Mouse (Mus musculus) embryonic facial prominence, embryonic 12.5 days (tissue): ENCODE results near the gene Spata31d1b. TPM values are rescaled to one million over a fixed set of nuclear protein-coding genes. Genes with fewer than 3 reads are reported as not detected.
"Not testable (repeated sequence)": the region's sequence is repeated elsewhere in the genome, so short reads cannot be mapped to it uniquely, and the experiment has no call there.

ENCODE experiments used
- ATAC-seq: fragments of 200-750 bp; cut with Nextera tagmentation; 2 replicates; pipeline ENCODE4 v1.8.0; 2017; ENCODE audit not compliant: insufficient number of reproducible peaks, insufficient read depth, low FRiP score, low TSS enrichment
- H3K27ac ChIP-seq: fragments of 300-500 bp; sonication (generic); 2 replicates; pipeline ENCODE4 v1.5.1; 2016; ENCODE audit warnings: mild to moderate bottlenecking
- H3K27me3 ChIP-seq: fragments of 300-500 bp; sonication (generic); 2 replicates; pipeline ENCODE4 v1.6.1; 2016; ENCODE audit warnings: mild to moderate bottlenecking, moderate library complexity
- H3K36me3 ChIP-seq: fragments of 300-500 bp; sonication (generic); 2 replicates; pipeline ENCODE4 v1.6.1; 2016; ENCODE audit warnings: mild to moderate bottlenecking
- H3K4me1 ChIP-seq: fragments of 300-500 bp; sonication (generic); 2 replicates; pipeline ENCODE4 v1.6.1; 2016
- H3K4me2 ChIP-seq: fragments of 300-500 bp; sonication (generic); replicated peaks from 2 replicates; pipeline ENCODE4 v1.6.1; 2016; ENCODE audit warnings: mild to moderate bottlenecking, moderate library complexity
- H3K4me3 ChIP-seq: fragments of 300-500 bp; sonication (generic); 2 replicates; pipeline ENCODE4 v1.5.1; 2016; ENCODE audit warnings: mild to moderate bottlenecking
- H3K9ac ChIP-seq: fragments of 300-500 bp; sonication (generic); 2 replicates; pipeline ENCODE4 v1.6.1; 2016; ENCODE audit warnings: mild to moderate bottlenecking, moderate library complexity
- H3K9me3 ChIP-seq: fragments of 300-500 bp; sonication (generic); 2 replicates; pipeline ENCODE4 v1.6.1; 2016; ENCODE audit warnings: mild to moderate bottlenecking, moderate library complexity
- WGBS: fragments of 180-500 bp; shearing (Covaris S2); methylation state at CpG from one replicate; pipeline ENCODE4 v1.1.7; 2016; 5-methylcytosine and 5-hydroxymethylcytosine counted together
- polyA plus RNA-seq: library from polyadenylated mRNA; unstranded; fragments of >200 nt; fragmentation: Nextera tagmentation; extraction: Ambion mirVana; gene quantifications from 2 replicates; pipeline ENCODE4 v1.2.1, GENCODE M21; 2016

The Spata31d1b gene
- polyA plus RNA-seq, 1 experiment from 2014 or later, result not detected

- ATAC-seq, result no peak
- H3K4me2 ChIP-seq, result no peak within 1 kb of the TSS
- 40% methylated on average over 7 of the region's 7 CpGs for WGBS
Observed at GRCm38 (mm10) chr13:59731652-59732051, 19.6 kb downstream of the Spata31d1b start, which contains the start of gene Spata31d1d. TSS of gene Spata31d1d (minus strand) at chr13:59731752.

GRCm38 (mm10) chr13:59733936-59734335 is 21.9 kb downstream of the Spata31d1b start:
- no peak for ATAC-seq
- Histone ChIP-seq H3K4me2 (no peak overlapping the region), H3K9me3 (no peaks in the 10 kb centered on the region), H3K4me1 (no peaks in the 10 kb centered on the region), H3K36me3 (no peaks in the 10 kb centered on the region), H3K27ac (no peak overlapping the region), H3K4me3 (no peak overlapping the region), H3K27me3 (no peaks in the 10 kb centered on the region), H3K9ac (no peak overlapping the region)
- WGBS, result 73% methylated on average over 4 of the region's 4 CpGs

More at GRCm38 (mm10) chr13:59731652-59732051, 19.6 kb downstream of the Spata31d1b start, which contains the start of gene Spata31d1d:
- H3K27me3 ChIP-seq, result 0 out of 2 replicates have a peak, but pooled peaks cover 3% of the 10 kb centered on the region
- no peaks in the 10 kb centered on the region for H3K9me3 ChIP-seq
- H3K4me3 ChIP-seq, result no peak within 1 kb of the TSS
- no peaks in the 10 kb centered on the region for H3K36me3 ChIP-seq
- H3K4me1 ChIP-seq, result no peaks in the 10 kb centered on the region
- no peak within 1 kb of the TSS for H3K27ac ChIP-seq
- no peak within 1 kb of the TSS for H3K9ac ChIP-seq

- H3K27me3 ChIP-seq, H3K9me3 ChIP-seq, H3K4me1 ChIP-seq, H3K4me3 ChIP-seq, ATAC-seq, H3K4me2 ChIP-seq, H3K36me3 ChIP-seq, H3K27ac ChIP-seq, H3K9ac ChIP-seq: not testable (repeated sequence)
- WGBS, result 34% methylated on average over 6 of the region's 6 CpGs
Observed at GRCm38 (mm10) chr13:59734347-59734746, 22.3 kb downstream of the Spata31d1b start.

DNA sequence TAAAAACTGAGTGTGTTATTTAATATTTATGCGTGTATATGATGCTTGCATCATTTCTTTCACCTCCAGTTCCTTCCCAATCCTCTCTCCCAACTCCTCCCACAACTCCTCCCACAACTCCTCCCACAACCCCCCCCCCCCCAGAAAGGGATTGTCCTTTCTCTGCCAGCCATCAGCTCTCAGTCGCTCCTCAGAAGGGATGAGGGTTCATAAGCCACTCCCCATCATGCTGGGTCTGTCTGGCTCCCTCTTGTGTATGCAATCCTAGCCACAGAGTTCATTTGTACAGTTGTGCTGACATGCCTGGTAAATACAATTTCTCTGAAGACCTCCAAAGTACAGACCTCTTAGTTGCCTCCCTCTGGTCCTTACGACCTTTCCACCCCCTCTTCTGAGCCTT is 23.1 kb downstream of the Spata31d1b start:
- Histone ChIP-seq H3K27me3 (no peaks in the 10 kb centered on the region), H3K4me2 (no peak overlapping the region), H3K9me3 (no peaks in the 10 kb centered on the region), H3K27ac (no peak overlapping the region), H3K36me3 (no peaks in the 10 kb centered on the region), H3K4me3 (no peak overlapping the region), H3K4me1 (no peaks in the 10 kb centered on the region), H3K9ac (no peak overlapping the region)
- 25% methylated on average over 3 of the region's 3 CpGs for WGBS
- no peak for ATAC-seq

DNA sequence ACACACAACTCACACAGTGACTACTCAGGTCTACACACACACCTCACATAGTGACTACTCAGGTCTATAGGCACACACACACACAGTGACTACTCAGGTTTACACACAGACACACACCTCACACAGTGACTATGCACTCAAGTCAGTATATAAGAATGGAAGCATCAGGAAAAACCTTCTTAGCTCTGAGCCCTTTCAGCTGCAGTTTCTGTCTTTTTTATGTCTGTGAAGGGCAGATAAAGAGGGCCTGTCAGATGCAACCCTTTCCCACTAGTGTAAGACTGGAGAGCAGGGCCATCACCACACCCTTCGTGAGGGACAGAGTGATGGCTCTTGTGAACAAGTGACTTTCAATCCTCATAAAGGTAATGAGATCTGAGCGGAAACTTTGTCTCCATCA is 26.4 kb downstream of the Spata31d1b start:
- H3K4me2 ChIP-seq, result no peak overlapping the region
- ATAC-seq, result no peak
- no peak overlapping the region for H3K9ac ChIP-seq
- no peaks in the 10 kb centered on the region for H3K9me3 ChIP-seq
- 84% methylated on average over 2 of the region's 2 CpGs for WGBS
- H3K4me3 ChIP-seq, result no peak overlapping the region
- no peaks in the 10 kb centered on the region for H3K4me1 ChIP-seq
- H3K27me3 ChIP-seq, result no peaks in the 10 kb centered on the region
- no peaks in the 10 kb centered on the region for H3K36me3 ChIP-seq
- H3K27ac ChIP-seq, result no peak overlapping the region

DNA sequence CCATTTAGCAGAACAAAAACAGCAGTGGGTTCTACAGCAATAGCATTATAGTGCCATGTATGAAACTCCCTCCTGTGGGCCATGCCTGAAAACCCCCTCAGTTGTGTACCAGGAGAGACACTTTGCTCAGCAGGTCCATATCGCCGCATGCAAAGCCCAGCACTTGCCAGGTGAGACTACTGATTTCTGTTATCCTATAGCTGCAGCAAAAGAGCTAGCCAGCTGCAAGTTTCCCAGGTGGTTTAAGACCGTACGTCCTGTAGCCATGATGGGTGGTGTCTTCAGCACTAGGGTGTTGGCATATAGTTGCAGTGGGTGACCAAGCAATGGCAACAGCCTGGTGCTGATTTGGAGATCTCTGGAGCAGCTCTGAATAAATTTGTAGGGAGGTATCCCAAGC is 27.3 kb downstream of the Spata31d1b start:
- Histone ChIP-seq H3K4me2 (no peak overlapping the region), H3K4me3 (no peak overlapping the region), H3K27me3 (no peaks in the 10 kb centered on the region), H3K4me1 (no peaks in the 10 kb centered on the region), H3K9me3 (no peaks in the 10 kb centered on the region), H3K36me3 (no peaks in the 10 kb centered on the region), H3K27ac (no peak overlapping the region), H3K9ac (no peak overlapping the region)
- 91% methylated on average over 4 of the region's 4 CpGs for WGBS
- ATAC-seq, result no peak

GRCm38 (mm10) chr13:59741096-59741495 is 29.0 kb downstream of the Spata31d1b start:
- Histone ChIP-seq H3K4me2 (no peak overlapping the region), H3K9me3 (no peaks in the 10 kb centered on the region), H3K27me3 (no peaks in the 10 kb centered on the region), H3K9ac (no peak overlapping the region), H3K4me3 (no peak overlapping the region), H3K27ac (no peak overlapping the region), H3K4me1 (no peaks in the 10 kb centered on the region), H3K36me3 (no peaks in the 10 kb centered on the region)
- ATAC-seq, result no peak
- 91% methylated on average over 11 of the region's 11 CpGs for WGBS

DNA sequence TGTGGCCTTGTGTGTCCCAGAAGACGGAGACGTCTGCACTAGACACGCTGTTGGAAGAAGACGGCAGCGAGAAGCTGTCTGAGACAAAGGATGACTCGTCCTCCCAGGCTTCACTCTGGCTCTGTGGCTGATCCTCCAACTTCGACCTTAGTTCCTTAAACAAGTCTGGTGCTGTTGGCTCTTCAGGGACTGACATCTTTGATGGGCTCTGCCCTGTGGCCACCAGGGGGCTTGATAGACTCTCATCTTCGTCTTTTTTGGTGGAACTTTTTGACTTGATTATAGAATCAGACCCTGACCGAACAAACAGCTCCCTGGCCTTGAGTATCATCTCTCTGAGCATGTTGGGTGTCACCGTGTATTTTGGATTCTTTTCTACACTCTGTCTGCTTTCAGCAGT is 29.6 kb downstream of the Spata31d1b start:
- Histone ChIP-seq H3K27me3 (no peaks in the 10 kb centered on the region), H3K4me1 (no peaks in the 10 kb centered on the region), H3K27ac (no peak overlapping the region), H3K36me3 (no peaks in the 10 kb centered on the region), H3K9ac (no peak overlapping the region), H3K9me3 (no peaks in the 10 kb centered on the region), H3K4me2 (no peak overlapping the region), H3K4me3 (no peak overlapping the region)
- WGBS, result 75% methylated on average over 10 of the region's 10 CpGs
- no peak for ATAC-seq

- WGBS, result 84% methylated on average over 6 of the region's 6 CpGs
- H3K4me2 ChIP-seq, result no peak overlapping the region
- ATAC-seq, result no peak
- no peak overlapping the region for H3K4me3 ChIP-seq
- H3K9ac ChIP-seq, result no peak overlapping the region
- no peaks in the 10 kb centered on the region for H3K9me3 ChIP-seq
- H3K27me3 ChIP-seq, result no peaks in the 10 kb centered on the region
- no peak overlapping the region for H3K27ac ChIP-seq
- no peaks in the 10 kb centered on the region for H3K4me1 ChIP-seq
- H3K36me3 ChIP-seq, result no peaks in the 10 kb centered on the region
Observed at GRCm38 (mm10) chr13:59745462-59745861, 33.4 kb downstream of the Spata31d1b start.

- Histone ChIP-seq H3K4me1 (no peaks in the 10 kb centered on the region), H3K36me3 (no peaks in the 10 kb centered on the region), H3K4me3 (no peak overlapping the region), H3K27me3 (no peaks in the 10 kb centered on the region), H3K27ac (no peak overlapping the region), H3K9me3 (no peaks in the 10 kb centered on the region), H3K9ac (no peak overlapping the region), H3K4me2 (no peak overlapping the region)
- 72% methylated on average over 5 of the region's 6 CpGs for WGBS
- ATAC-seq, result no peak
Observed at GRCm38 (mm10) chr13:59746164-59746563, 34.1 kb downstream of the Spata31d1b start.

- H3K36me3 ChIP-seq, result no peaks in the 10 kb centered on the region
- 81% methylated on average over 9 of the region's 9 CpGs for WGBS
- no peak within 1 kb of the TSS for H3K4me3 ChIP-seq
- H3K27me3 ChIP-seq, result no peaks in the 10 kb centered on the region
- H3K27ac ChIP-seq, result no peak within 1 kb of the TSS
- H3K4me2 ChIP-seq, result no peak within 1 kb of the TSS
- H3K9ac ChIP-seq, result no peak within 1 kb of the TSS
- no peak for ATAC-seq
- H3K9me3 ChIP-seq, result no peaks in the 10 kb centered on the region
- no peaks in the 10 kb centered on the region for H3K4me1 ChIP-seq
Observed at GRCm38 (mm10) chr13:59746711-59747110, 34.6 kb downstream of the Spata31d1b start, which contains the start of gene 1700014D04Rik. TSS of gene 1700014D04Rik (minus strand) at chr13:59746752.

- H3K9me3 ChIP-seq, result no peaks in the 10 kb centered on the region
- H3K9ac ChIP-seq, result no peak overlapping the region
- H3K36me3 ChIP-seq, result peaks cover 11% of the 10 kb centered on the region
- ATAC-seq, result no peak
- H3K27me3 ChIP-seq, result no peaks in the 10 kb centered on the region
- no peaks in the 10 kb centered on the region for H3K4me1 ChIP-seq
- no peak overlapping the region for H3K4me2 ChIP-seq
- WGBS, result 47% methylated on average over 12 of the region's 12 CpGs
- no peak overlapping the region for H3K4me3 ChIP-seq
- no peak overlapping the region for H3K27ac ChIP-seq
Observed at GRCm38 (mm10) chr13:59750310-59750709, 38.2 kb downstream of the Spata31d1b start.

GRCm38 (mm10) chr13:59756906-59757305 is 44.8 kb downstream of the Spata31d1b start:
- no peak overlapping the region for H3K9ac ChIP-seq
- no peaks in the 10 kb centered on the region for H3K4me1 ChIP-seq
- 93% methylated on average over 7 of the region's 7 CpGs for WGBS
- H3K27ac ChIP-seq, result no peak overlapping the region
- H3K4me2 ChIP-seq, result no peak overlapping the region
- no peak overlapping the region for H3K4me3 ChIP-seq
- H3K36me3 ChIP-seq, result peaks cover 60% of the 10 kb centered on the region
- no peaks in the 10 kb centered on the region for H3K9me3 ChIP-seq
- no peaks in the 10 kb centered on the region for H3K27me3 ChIP-seq
- no peak for ATAC-seq
